Mouse (Mus musculus) left cerebral cortex, postnatal 4 days (tissue): ENCODE data around the gene Frrs1l. TPM values are rescaled to one million over a fixed set of nuclear protein-coding genes. Genes with fewer than 3 reads are reported as not detected.

Experiments used
- DNase-seq: peaks from one replicate; pipeline ENCODE4 v3.0.0-alpha.2; 2022
- intact Hi-C: fragments of 180-260 bp; cut with DNase I; formaldehyde crosslinking; loops from one replicate; pipeline ENCODE4 v1.15.1; 2025
- total RNA-seq, 2 experiments: library from RNA; stranded (reverse); gene quantifications; 2 replicates each; pipeline ENCODE4 v1.2.3; 2021

Gene Frrs1l
- total RNA-seq, result 10 to 100 TPM; 58.8 to 61.8 TPM

GRCm38 (mm10) chr4:56990215-56990584 lies at the start of gene Frrs1l:
Gene Frrs1l (minus strand): TSS chr4:56990391.
- intact Hi-C loops, result no loop called here
- peak; percentile 56 for DNase-seq

GRCm38 (mm10) chr4:57039127-57040031 lies 49.2 kb upstream of the Frrs1l start:
- intact Hi-C loops, result no loop called here
- peak; percentile 68 for DNase-seq

GRCm38 (mm10) chr4:57037554-57037953 lies 47.4 kb upstream of the Frrs1l start:
- intact Hi-C loops, result no loop called here
- no peak for DNase-seq

GRCm38 (mm10) chr4:57034169-57034568 lies 44.0 kb upstream of the Frrs1l start:
- intact Hi-C loops, result no loop called here

GRCm38 (mm10) chr4:57031440-57031839 lies 41.2 kb upstream of the Frrs1l start:
- intact Hi-C loops, result no loop called here
- no peak for DNase-seq

More at GRCm38 (mm10) chr4:57034169-57034568, 44.0 kb upstream of the Frrs1l start:
- DNase-seq, result no peak

GRCm38 (mm10) chr4:57027954-57028353 lies 37.8 kb upstream of the Frrs1l start:
- no peak for DNase-seq
- intact Hi-C loops, result loop anchor here (10.0 kb wide), 1 partner anchor 237 kb away; no protein-coding TSS in a partner anchor

GRCm38 (mm10) chr4:57023527-57023926 lies 33.3 kb upstream of the Frrs1l start:
- no peak for DNase-seq
- intact Hi-C loops, result loop anchor here (10.0 kb wide), 1 partner anchor 241 kb away; no protein-coding TSS in a partner anchor

- intact Hi-C loops, result loop anchor here (10.0 kb wide), 1 partner anchor 244 kb away; no protein-coding TSS in a partner anchor
- DNase-seq, result no peak
These were observed 31.1 kb upstream of the Frrs1l start for GRCm38 (mm10) chr4:57021288-57021687.

GRCm38 (mm10) chr4:57017229-57017628 lies 27.0 kb upstream of the Frrs1l start:
- intact Hi-C loops, result no loop called here
- peak; percentile 89 for DNase-seq

- intact Hi-C loops, result no loop called here
- peak; percentile 46 for DNase-seq
These were observed 26.4 kb upstream of the Frrs1l start for GRCm38 (mm10) chr4:57016366-57017171.

GRCm38 (mm10) chr4:57015032-57015431 lies 24.8 kb upstream of the Frrs1l start:
- DNase-seq, result no peak
- intact Hi-C loops, result no loop called here

- DNase-seq, result no peak
- intact Hi-C loops, result no loop called here
These were observed 21.4 kb upstream of the Frrs1l start for GRCm38 (mm10) chr4:57011454-57012046.

- intact Hi-C loops, result no loop called here
These were observed 20.7 kb upstream of the Frrs1l start for GRCm38 (mm10) chr4:57010919-57011318.

GRCm38 (mm10) chr4:57010425-57010824 lies 20.2 kb upstream of the Frrs1l start:
- intact Hi-C loops, result no loop called here
- DNase-seq, result no peak

More at GRCm38 (mm10) chr4:57010919-57011318, 20.7 kb upstream of the Frrs1l start:
- DNase-seq, result no peak

- no peak for DNase-seq
- intact Hi-C loops, result no loop called here
These were observed 17.5 kb upstream of the Frrs1l start for GRCm38 (mm10) chr4:57007717-57008116.

- peak; percentile 97 for DNase-seq
- intact Hi-C loops, result no loop called here
These were observed 14.8 kb upstream of the Frrs1l start for GRCm38 (mm10) chr4:57005011-57005410.

- intact Hi-C loops, result no loop called here
These were observed 13.7 kb upstream of the Frrs1l start for GRCm38 (mm10) chr4:57003886-57004285.

GRCm38 (mm10) chr4:57002751-57003150 lies 12.6 kb upstream of the Frrs1l start:
- intact Hi-C loops, result no loop called here
- DNase-seq, result no peak

More at GRCm38 (mm10) chr4:57003886-57004285, 13.7 kb upstream of the Frrs1l start:
- no peak for DNase-seq

GRCm38 (mm10) chr4:57001437-57001836 lies 11.2 kb upstream of the Frrs1l start:
- intact Hi-C loops, result no loop called here
- no peak for DNase-seq

- intact Hi-C loops, result no loop called here
- DNase-seq, result no peak
These were observed 3.1 kb upstream of the Frrs1l start for GRCm38 (mm10) chr4:56993331-56993730.

- intact Hi-C loops, result no loop called here
- DNase-seq, result no peak
These were observed 1.8 kb upstream of the Frrs1l start for GRCm38 (mm10) chr4:56991951-56992350.
